Mouse (Mus musculus) adrenal gland, postnatal 25 days (tissue): ENCODE measurements around the gene Cdc25b. TPM values are rescaled to one million over a fixed set of nuclear protein-coding genes. Genes with fewer than 3 reads are reported as not detected.
A peak's percentile ranks its signal among the peaks of the same experiment; 100 is the strongest.

Experiments
- DNase-seq: peaks from one replicate; pipeline ENCODE4 v3.0.0; 2021; ENCODE audit warnings: mixed read lengths
- total RNA-seq: library from RNA; stranded (reverse); gene quantifications from 2 replicates; pipeline ENCODE4 v1.2.3, GENCODE M21; 2021

Cdc25b gene
- total RNA-seq, 1 experiment from 2014 or later: 8.3 TPM

DNA sequence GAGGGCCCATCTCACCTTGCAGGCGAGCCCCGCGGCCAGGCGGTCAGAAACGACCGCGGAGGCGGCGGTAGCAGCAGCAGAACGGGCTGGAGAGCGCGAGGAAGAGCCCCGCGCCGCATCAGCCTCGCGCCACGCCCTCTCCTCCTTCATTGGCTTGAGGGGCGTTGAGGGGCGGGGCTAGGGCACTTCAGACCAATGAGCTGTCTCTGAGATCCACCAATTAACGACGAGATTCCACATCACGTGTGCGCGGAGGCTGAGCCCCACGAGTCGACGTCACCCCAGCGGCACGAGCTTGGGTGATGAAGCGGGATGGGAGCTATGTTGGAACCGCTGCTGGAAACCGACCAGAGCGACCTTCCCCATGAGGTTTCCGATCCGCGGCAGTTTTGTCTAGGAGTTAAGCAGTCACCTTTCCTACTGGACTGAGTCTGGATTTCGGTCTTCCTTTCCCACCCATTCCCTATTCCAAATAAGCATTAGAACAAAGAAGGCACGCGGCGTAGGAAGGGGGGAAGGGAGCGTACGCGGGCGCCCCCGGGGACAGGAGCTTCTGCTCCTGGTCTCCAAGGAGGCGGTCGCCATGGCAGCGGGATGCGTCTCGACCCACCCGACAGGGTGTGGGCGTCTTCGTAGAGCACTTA lies 26.7 kb upstream of the Cdc25b start, which contains the start of gene 1700037H04Rik:
Gene 1700037H04Rik (minus strand): TSS at position 144 of the 644 bp plus-strand sequence.
- DNase-seq: peak; percentile 95

- no peak for DNase-seq
These were observed 26.1 kb upstream of the Cdc25b start for GRCm38 (mm10) chr2:131160671-131161111.

- DNase-seq: no peak
These were observed 22.8 kb upstream of the Cdc25b start for GRCm38 (mm10) chr2:131163924-131164323.

GRCm38 (mm10) chr2:131166172-131166571 lies 20.6 kb upstream of the Cdc25b start:
- DNase-seq: no peak

GRCm38 (mm10) chr2:131167984-131168383 lies 18.8 kb upstream of the Cdc25b start:
- no peak for DNase-seq

GRCm38 (mm10) chr2:131168914-131169313 lies 17.8 kb upstream of the Cdc25b start:
- no peak for DNase-seq

DNA sequence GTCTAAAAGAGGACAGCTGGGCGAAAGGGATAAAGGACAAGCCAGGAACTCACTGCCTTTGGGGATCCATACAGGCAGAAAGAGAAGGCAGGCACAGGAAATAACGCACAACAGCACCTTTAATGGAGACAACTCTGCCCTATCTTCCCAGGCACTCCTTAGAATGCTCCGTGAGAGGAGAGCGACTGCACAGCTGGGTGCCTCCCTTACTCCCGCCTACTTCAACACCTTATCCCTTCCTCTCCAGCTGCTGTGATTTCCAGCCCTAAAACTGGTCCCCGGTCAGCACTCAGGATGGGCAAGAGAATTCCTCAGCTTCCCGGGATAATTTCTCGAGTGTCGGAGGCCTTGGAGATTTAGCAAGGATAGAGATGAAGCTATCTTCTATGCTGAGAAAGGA lies 15.8 kb upstream of the Cdc25b start:
- no peak for DNase-seq

- peak; percentile 78 for DNase-seq
These were observed 15.2 kb upstream of the Cdc25b start for GRCm38 (mm10) chr2:131171401-131172104.

- no peak for DNase-seq
These were observed 14.4 kb upstream of the Cdc25b start for GRCm38 (mm10) chr2:131172322-131172721.

- peak; percentile 24 for DNase-seq
These were observed 12.0 kb upstream of the Cdc25b start for GRCm38 (mm10) chr2:131174700-131175099.

- no peak for DNase-seq
These were observed 11.3 kb upstream of the Cdc25b start for GRCm38 (mm10) chr2:131175286-131175944.

GRCm38 (mm10) chr2:131175945-131176309 lies 10.8 kb upstream of the Cdc25b start:
- DNase-seq: no peak

DNA sequence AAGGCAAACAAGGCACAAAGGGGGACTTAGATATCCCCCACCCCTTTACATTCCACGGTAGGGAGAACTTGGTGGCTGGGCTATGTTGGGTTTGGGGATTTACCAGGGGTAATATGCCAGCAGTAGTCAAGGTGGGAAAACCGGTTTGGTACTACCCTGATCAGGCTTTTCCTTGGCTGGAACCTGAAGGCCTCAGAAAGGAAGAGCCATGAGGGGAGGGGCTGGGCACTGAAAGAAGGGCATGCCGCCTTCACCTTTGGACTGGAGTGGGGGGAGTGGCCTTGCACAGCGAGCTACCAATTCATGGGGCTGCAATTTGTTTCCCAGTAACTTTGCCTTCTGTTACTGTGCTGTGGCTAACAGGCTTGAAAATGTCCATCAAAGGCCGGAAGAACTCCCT lies 10.3 kb upstream of the Cdc25b start:
- DNase-seq: no peak

DNA sequence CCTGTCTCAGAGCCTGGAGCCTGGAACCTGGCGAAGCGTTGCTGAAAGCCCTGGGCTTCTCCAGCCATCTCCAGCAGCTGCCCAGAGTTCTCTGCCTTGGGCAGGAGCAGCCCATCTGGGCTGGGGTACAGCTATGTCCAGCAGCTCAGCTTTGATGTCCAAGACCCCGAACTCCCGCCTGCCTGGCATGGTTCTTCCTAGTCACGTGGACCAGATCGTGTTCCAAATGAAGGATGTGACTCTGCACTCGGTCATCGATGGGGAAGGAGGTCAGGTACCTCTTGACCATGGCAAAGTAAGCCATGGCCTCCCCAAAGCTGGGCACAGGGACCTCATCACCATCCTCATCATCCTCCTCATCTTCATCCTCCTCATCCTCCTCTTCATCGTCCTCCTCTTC lies 8.8 kb upstream of the Cdc25b start:
- no peak for DNase-seq

DNA sequence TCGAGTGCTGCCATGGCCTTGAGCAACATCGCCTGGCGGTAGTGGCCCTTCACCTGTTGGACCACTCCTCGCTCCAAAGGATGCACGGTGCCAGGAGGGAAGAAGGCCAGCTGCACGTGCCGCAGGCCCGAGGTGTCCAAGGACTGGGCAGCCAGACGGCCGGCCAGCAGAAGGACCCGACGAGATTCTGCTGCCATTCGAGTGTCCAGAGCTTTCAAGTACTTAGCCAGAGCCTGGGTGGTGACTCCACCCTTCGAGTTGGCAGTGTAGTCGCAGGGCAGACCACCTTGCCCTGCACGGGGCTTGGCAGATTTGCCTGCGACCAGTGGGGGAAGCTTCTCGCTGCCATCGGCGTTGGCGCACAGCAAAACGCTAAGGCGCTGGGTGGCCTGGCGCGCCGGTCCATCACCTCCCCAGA lies 7.9 kb upstream of the Cdc25b start:
- DNase-seq: peak; percentile 13

DNA sequence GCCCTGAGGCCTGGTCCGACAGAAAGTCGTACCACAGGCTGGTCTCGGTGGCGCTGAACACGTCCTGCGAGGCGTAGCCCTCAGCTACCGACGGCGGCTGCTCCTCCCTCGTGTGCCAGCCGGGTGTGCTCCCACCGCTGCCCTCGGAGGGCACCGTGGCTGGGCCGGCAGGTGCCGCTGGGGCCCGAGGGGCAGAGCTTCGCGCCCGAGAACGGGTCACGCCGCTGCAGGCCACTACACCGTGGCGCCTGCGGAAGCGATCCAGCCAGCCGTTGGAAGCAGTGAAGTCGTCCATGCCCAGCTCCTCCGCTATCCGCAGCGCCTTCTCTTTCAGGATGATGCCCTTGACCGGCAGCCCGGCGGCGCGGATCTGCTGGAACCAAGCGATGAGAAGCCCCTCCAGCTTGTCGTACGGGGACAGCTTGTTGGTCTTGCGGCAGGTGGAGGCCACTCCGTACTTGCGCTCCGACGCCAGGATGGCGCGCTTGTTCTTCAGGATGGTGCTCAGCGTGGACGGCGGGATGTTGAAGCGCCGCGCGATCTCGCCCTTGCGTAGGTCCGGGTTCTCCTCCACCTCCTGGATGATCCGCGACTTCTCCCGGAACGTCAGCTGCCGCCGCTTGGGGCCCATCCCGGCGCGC lies 7.4 kb upstream of the Cdc25b start:
- DNase-seq: peak; percentile 49

DNA sequence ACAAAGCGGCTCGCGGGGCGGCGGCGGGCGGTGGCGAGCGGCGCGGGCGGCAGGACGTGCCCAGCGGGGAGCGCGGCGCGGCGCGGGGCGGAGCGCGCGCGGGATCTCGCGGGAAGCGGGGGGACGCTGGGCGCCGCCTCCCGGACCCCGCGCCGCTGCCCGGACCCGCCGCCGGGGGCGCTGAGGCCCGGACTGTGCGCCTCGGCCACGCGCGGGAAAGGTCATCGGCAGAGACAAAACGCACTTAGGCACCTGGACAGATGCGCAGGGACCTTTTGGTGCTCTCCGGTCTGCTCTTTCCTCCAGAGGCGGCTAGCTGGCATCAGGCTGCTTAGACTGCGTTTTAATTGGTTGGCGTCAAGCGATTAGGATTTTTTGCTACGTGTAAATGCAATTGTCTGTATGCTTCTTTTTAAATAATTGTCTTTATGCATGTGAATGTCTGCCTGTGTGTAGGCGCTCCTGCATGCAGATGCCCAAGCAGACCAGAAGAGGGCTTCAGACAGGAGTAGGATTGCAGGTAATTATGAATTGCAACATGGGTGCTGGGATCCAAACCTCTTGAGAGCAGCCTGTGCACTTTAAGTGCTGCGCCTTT lies 6.7 kb upstream of the Cdc25b start, which contains the start of gene Cenpb:
Gene Cenpb (minus strand): TSS at position 78 of the 598 bp plus-strand sequence.
- DNase-seq: peak; percentile 88

GRCm38 (mm10) chr2:131186343-131186742 lies 406 bp upstream of the Cdc25b start:
- DNase-seq: no peak

DNA sequence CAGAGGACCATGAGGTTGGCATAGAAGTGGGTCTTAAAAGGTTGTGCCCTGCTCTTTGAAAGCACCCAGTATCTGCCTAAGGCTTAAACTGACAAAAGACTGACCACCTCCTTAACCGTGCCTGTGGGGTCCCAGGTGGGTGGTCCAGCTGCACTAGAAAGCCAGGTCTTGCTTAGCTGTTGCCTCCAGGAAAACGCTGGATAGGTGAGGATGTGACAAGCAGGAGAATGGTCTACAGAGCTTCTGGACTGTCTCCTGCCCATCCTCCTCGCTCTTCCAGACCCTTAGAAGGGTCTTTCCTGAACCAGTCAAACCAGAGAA lies 813 bp downstream of the Cdc25b start:
- DNase-seq: no peak

- DNase-seq: no peak
These were observed 1.6 kb downstream of the Cdc25b start for GRCm38 (mm10) chr2:131188311-131188710.

DNA sequence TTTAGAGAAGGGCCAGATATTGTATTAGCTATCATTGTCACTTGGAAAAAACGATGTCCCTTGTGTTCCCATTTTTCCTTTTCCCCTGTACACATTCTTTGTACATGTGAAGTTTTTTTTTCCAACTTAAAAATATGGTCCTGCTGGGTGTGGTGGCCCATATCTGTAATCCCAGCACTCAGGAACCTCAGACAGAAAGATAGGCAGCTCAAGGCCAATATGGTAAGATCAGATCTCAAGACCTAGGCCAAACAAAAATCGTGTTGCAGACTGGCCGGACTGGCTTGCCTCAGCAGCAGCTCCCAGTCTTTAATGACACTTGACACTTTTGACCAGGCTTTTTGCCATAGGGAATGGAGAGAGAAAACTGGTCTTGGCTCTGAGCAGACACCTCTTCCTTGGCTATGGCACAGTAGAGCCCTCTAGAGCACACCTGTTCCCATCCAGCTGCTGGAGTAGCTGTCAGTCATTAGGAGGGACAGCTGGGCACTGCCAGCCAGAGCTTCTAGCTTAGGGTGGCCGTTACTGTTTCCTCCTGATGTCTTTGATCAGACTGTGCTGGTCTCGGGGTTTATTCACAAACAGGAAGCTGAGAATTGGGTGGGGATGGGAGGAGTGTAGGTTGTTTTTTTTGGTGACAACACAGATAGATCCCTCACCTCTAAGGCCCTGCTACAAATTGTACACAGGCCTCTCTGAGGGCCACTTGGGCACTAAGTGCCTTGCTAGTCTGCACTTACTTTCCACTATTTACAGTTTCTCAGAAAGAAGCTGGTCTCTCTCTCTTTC lies 3.0 kb downstream of the Cdc25b start:
- no peak for DNase-seq
